Mouse (Mus musculus) neural tube, embryonic 11.5 days (tissue): ENCODE measurements at regions not wholly inside any gene's neighbourhood (a gene's known extent, or its start where the extent isn't known, plus 50 kb on each side); places are given as distances from the start of the nearest gene placed in this dataset.

ENCODE experiments used
- ATAC-seq: fragments of 200-750 bp; cut with Nextera tagmentation; 2 replicates; pipeline ENCODE4 v1.8.0; 2017; ENCODE audit warnings: moderate number of reproducible peaks, mild to moderate bottlenecking, moderate TSS enrichment, moderate library complexity; ENCODE audit not compliant: insufficient read depth, low FRiP score, low TSS enrichment
- DNase-seq: peaks from one replicate; pipeline ENCODE4 v3.0.0-alpha.2; 2015; ENCODE audit warnings: low spot score
- H3K27ac ChIP-seq: fragments of 300-500 bp; sonication (generic); 2 replicates; pipeline ENCODE4 v1.5.1; 2014; ENCODE audit warnings: low read depth, mild to moderate bottlenecking, low read length
- H3K27me3 ChIP-seq: fragments of 300-500 bp; sonication (generic); 2 replicates; pipeline ENCODE4 v1.6.1; 2014; ENCODE audit warnings: mild to moderate bottlenecking, low read length, mixed read lengths; ENCODE audit not compliant: control insufficient read depth, insufficient read depth
- H3K36me3 ChIP-seq: fragments of 300-500 bp; sonication (generic); 2 replicates; pipeline ENCODE4 v1.6.1; 2014; ENCODE audit warnings: mild to moderate bottlenecking, low read length, moderate library complexity, mixed read lengths; ENCODE audit not compliant: control insufficient read depth, insufficient read depth
- H3K4me1 ChIP-seq: fragments of 300-500 bp; sonication (generic); 2 replicates; pipeline ENCODE4 v1.6.1; 2014; ENCODE audit warnings: low read length, mixed read lengths; ENCODE audit not compliant: control insufficient read depth, insufficient read depth
- H3K4me2 ChIP-seq: fragments of 300-500 bp; sonication (generic); 2 replicates; pipeline ENCODE4 v1.6.1; 2014; ENCODE audit warnings: low read depth, mild to moderate bottlenecking, moderate library complexity
- H3K4me3 ChIP-seq: fragments of 300-500 bp; sonication (generic); 2 replicates; pipeline ENCODE4 v1.5.1; 2014; ENCODE audit warnings: low read depth, low read length
- H3K9ac ChIP-seq: fragments of 300-500 bp; sonication (generic); 2 replicates; pipeline ENCODE4 v1.6.1; 2014; ENCODE audit warnings: mild to moderate bottlenecking, low read length
- H3K9me3 ChIP-seq: fragments of 300-500 bp; sonication (generic); 2 replicates; pipeline ENCODE4 v1.6.1; 2016; ENCODE audit warnings: low read length; ENCODE audit not compliant: control insufficient read depth
- WGBS: fragments of 180-500 bp; shearing (Covaris S2); extraction: QIAGEN DNeasy Blood & Tissue Kit; methylation state at CpG from one replicate; pipeline ENCODE4 v1.1.7; 2014; 5-methylcytosine and 5-hydroxymethylcytosine counted together

DNA sequence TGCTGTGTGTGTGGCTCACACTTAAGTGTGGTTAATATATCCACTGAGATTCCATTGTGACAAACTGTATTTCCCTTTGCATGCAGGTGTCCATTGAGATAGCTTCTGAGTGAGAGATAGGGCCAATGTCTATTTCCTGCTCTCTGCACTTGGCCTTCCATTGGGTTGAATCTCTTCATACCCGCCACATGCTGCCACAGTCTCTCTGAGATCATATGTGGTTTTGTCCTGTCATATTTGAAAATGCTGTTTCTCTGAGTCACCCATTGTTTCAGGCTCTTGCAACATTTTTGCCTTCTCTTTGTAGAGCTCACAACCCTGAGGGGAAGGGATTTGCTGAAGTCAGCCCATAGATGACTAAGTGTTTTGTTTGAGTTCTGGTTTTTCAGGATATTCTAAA, 2081.3 kb downstream of the Olfm4 start:
- ATAC-seq: no peak
- DNase-seq: no peak
- 80% methylated on average over 1 of the region's 1 CpGs for WGBS

DNA sequence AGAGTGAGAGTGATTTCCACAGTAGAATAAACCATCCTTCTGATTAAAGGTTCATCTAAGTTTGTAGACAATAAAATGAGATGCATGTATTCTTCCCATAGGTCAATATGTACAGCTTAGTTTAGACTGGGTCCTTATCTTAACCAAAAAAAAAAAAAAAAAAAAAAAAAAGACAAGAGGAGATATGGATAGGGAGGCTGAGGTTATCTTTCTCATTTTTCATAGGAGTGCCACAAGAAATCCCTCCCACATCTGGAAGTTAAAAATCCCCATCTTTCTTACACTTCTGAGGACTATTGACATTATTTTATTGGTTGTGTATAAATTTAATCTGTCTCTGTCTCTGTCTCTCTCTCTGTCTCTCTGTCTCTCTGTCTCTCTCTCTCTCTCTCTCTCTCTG, 2117.8 kb downstream of the Olfm4 start:
- Histone ChIP-seq H3K9me3 (no peaks in the 10 kb centered on the region), H3K4me1 (no peaks in the 10 kb centered on the region), H3K27me3 (no peaks in the 10 kb centered on the region), H3K9ac (no peak overlapping the region), H3K36me3 (no peaks in the 10 kb centered on the region), H3K27ac (no peak overlapping the region), H3K4me3 (no peak overlapping the region), H3K4me2 (no peak overlapping the region)
- ATAC-seq (no peak), DNase-seq (no peak)

More for the DNA sequence above, 2081.3 kb downstream of the Olfm4 start:
- H3K4me1 ChIP-seq: no peaks in the 10 kb centered on the region
- H3K27ac ChIP-seq: no peak overlapping the region
- H3K4me3 ChIP-seq: no peak overlapping the region
- no peaks in the 10 kb centered on the region for H3K9me3 ChIP-seq
- H3K27me3 ChIP-seq: no peaks in the 10 kb centered on the region
- no peaks in the 10 kb centered on the region for H3K36me3 ChIP-seq
- H3K4me2 ChIP-seq: no peak overlapping the region
- no peak overlapping the region for H3K9ac ChIP-seq

DNA sequence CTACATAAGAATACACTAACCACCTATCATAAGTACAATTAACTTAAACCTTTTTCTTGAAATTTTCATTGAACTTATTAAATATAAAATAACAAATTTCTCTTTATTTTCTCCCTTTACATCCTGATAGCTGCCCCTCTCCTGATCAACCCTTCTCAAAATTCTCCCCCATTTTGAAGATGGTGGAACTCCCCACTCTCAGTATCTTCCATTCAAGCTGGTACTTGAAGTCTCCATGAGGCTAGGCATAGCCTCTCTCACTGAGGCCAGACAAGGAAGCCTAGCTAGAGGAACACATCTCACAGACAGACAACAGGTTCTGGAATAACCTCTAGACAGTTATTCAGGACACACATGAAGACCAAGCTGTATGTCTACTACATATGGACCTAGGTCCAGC, 2129.0 kb downstream of the Olfm4 start:
- Histone ChIP-seq H3K27me3 (no peaks in the 10 kb centered on the region), H3K4me1 (no peaks in the 10 kb centered on the region), H3K27ac (no peak overlapping the region), H3K9ac (no peak overlapping the region), H3K4me3 (no peak overlapping the region), H3K36me3 (no peaks in the 10 kb centered on the region), H3K4me2 (no peak overlapping the region), H3K9me3 (no peaks in the 10 kb centered on the region)
- DNase-seq (no peak), ATAC-seq (no peak)

DNA sequence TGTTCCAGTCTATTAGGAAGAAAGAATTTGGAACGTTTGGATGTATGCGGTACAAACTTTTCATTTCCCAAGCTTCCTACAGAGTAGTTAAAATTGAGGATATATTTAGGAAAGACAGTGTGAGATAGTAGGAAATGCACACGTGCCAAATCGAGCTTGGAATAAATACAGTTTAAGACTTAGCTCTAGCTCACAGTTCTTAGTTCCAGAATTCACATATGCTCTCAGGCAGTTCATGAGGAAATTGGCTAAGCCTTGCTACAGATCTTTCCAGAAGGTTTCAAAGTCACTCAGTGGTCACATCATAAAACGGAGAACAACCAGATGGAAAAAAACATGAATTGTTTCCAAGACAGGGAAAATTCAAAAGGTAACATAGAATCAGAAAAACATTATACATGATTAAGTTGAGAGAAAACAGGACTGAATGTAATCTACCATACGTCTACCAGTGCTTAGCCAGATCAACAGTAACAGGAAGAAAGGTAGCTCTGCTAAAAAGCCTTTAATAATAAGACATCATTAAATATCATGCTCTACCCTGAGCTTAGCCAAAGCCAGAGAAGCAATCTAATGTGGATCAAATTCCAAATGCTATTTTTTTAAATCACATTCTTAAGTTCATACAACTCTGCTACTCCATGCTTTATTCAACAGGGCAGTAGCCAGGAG, 2165.1 kb downstream of the Olfm4 start:
- WGBS: 87% methylated on average over 6 of the region's 6 CpGs
- DNase-seq (no peak), ATAC-seq (no peak)
- Histone ChIP-seq H3K9ac (no peak overlapping the region), H3K36me3 (no peaks in the 10 kb centered on the region), H3K27me3 (no peaks in the 10 kb centered on the region), H3K27ac (no peak overlapping the region), H3K4me1 (no peaks in the 10 kb centered on the region), H3K9me3 (no peaks in the 10 kb centered on the region), H3K4me3 (no peak overlapping the region), H3K4me2 (no peak overlapping the region)

DNA sequence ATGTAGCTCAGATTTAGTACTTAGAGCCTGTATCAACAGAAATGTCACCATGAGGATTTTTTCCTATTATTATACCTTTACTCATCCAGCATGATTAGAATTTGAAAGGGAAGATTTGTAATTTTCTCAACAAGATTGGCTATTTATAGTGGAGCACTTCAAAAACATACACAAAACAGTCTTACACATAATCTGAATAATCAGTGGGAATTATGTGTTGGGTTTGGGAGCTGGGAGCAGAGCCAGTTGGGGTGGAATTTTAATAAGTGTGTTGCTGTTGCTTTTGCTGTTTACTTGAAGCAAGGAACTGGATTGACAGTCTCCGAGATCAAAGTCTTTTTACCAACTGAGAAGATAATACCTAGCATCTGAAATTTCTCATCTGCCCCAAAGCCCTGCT, 2201.5 kb downstream of the Olfm4 start:
- Histone ChIP-seq H3K27me3 (no peaks in the 10 kb centered on the region), H3K9ac (no peak overlapping the region), H3K4me3 (no peak overlapping the region), H3K4me1 (no peaks in the 10 kb centered on the region), H3K27ac (no peak overlapping the region), H3K9me3 (no peaks in the 10 kb centered on the region), H3K4me2 (no peak overlapping the region), H3K36me3 (no peaks in the 10 kb centered on the region)
- DNase-seq (no peak), ATAC-seq (no peak)
- 81% methylated on average over 1 of the region's 1 CpGs for WGBS

DNA sequence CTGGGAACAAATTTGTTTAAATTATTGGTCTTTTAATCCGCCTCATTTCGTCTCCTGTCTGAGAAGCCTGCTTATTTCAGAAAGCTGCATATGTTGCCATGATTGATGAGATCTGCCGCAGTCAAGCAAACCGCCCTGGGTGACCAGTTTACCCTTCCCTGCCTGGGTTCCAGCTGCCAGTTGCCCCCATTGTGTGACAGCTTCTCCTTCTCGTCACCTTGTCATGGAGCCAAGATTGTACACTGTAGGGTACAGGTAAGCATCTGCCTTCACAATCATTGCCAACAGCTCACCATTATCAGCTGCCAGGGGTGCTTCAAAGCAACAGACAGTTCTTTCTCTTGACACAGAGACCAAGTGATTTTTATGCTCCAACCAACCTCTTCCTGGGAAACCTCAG, 2226.5 kb downstream of the Olfm4 start:
- H3K27ac ChIP-seq: no peak overlapping the region
- no peaks in the 10 kb centered on the region for H3K9me3 ChIP-seq
- no peaks in the 10 kb centered on the region for H3K27me3 ChIP-seq
- no peak overlapping the region for H3K9ac ChIP-seq
- no peak overlapping the region for H3K4me2 ChIP-seq
- H3K4me3 ChIP-seq: no peak overlapping the region
- H3K36me3 ChIP-seq: no peaks in the 10 kb centered on the region
- DNase-seq (peak; percentile 11), ATAC-seq (no peak)
- no peaks in the 10 kb centered on the region for H3K4me1 ChIP-seq
- 64% methylated on average over 5 of the region's 5 CpGs for WGBS

DNA sequence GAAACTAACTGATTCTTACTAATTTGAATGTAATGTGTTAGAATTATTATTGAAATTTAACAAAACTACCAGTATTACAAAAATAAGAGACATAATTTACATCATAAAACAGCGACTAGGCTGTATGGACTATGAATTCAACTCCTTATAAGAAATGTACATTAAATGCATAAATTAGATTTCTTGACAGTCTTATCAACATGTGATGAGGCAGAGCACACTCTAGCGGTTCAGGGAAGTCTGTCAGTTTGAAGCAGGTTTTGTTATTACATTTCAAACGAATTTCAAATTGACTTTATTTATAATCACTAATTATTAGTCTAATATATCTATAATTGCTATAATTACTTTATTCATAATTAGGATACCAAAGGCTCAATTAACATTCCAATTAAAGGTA, 2214.8 kb upstream of the Pcdh17 start:
- 82% methylated on average over 3 of the region's 3 CpGs for WGBS
- ATAC-seq (no peak), DNase-seq (no peak)
- H3K27ac ChIP-seq: no peak overlapping the region
- no peak overlapping the region for H3K9ac ChIP-seq
- H3K9me3 ChIP-seq: no peaks in the 10 kb centered on the region
- no peaks in the 10 kb centered on the region for H3K27me3 ChIP-seq
- no peaks in the 10 kb centered on the region for H3K36me3 ChIP-seq
- H3K4me1 ChIP-seq: no peaks in the 10 kb centered on the region
- H3K4me3 ChIP-seq: no peak overlapping the region
- no peak overlapping the region for H3K4me2 ChIP-seq

DNA sequence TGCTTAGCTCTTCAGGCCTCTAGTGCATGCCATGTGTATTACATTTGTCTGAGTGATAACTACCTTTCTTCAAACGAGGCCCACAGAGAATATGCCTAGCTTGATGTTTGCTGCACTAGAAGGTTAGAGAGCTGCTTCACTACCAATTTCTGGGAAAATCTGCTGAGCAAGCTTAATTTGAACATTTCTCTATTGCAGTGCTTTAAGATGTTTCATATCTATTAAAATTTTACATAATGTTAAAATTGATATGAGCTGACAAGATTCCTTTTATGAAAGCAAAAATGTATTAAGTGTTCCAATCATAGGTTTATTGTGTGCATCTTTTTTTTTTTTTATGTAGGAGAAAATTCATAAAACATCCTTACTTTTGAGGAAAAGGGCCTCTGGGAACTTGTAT, 2207.1 kb upstream of the Pcdh17 start:
- Histone ChIP-seq H3K27ac (no peak overlapping the region), H3K4me3 (no peak overlapping the region), H3K4me1 (no peaks in the 10 kb centered on the region), H3K27me3 (no peaks in the 10 kb centered on the region), H3K9me3 (no peaks in the 10 kb centered on the region), H3K4me2 (no peak overlapping the region), H3K9ac (no peak overlapping the region), H3K36me3 (no peaks in the 10 kb centered on the region)
- 59% methylated on average over 1 of the region's 1 CpGs for WGBS
- no peak for DNase-seq
- no peak for ATAC-seq

DNA sequence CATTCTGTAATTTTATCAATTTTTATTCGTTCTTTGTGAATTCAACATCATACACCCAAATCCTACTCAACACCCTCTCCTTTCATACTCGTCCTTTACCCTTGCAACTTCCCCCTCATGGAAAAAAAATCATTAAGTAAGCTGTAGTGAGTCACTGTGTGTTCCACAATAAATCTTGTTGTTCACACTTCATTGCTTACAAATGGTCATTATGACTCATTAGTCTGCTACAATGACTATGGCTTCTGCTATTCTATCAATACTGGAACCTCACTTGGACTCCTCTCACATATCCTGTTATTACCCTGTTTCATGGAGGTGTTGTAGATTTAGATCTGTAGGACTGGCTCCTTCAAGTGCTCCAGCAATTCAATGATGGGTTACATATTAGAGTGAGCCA, 2200.0 kb upstream of the Pcdh17 start:
- Histone ChIP-seq H3K27me3 (no peaks in the 10 kb centered on the region), H3K4me3 (no peak overlapping the region), H3K4me2 (no peak overlapping the region), H3K9ac (no peak overlapping the region), H3K36me3 (no peaks in the 10 kb centered on the region), H3K9me3 (no peaks in the 10 kb centered on the region), H3K27ac (no peak overlapping the region), H3K4me1 (no peaks in the 10 kb centered on the region)
- 65% methylated on average over 2 of the region's 2 CpGs for WGBS
- DNase-seq (no peak), ATAC-seq (no peak)
